Mouse (Mus musculus) gastrocnemius, postnatal 25 days (tissue): Measurements from ENCODE around the gene Fam169a. TPM values are rescaled to one million over a fixed set of nuclear protein-coding genes. Genes with fewer than 3 reads are reported as not detected.
A peak's percentile ranks its signal among the peaks of the same experiment; 100 is the strongest.
"Not testable (repeated sequence)": the region's sequence is repeated elsewhere in the genome, so short reads cannot be mapped to it uniquely, and the experiment has no call there.

Experiments used
- DNase-seq: peaks from one replicate; pipeline ENCODE4 v3.0.0; 2022
- total RNA-seq, 2 experiments: library from RNA; stranded (reverse); gene quantifications; 1 replicate in 1 of 2; 2 replicates in 1 of 2; pipeline ENCODE4 v1.2.3; 2021

Fam169a gene
- total RNA-seq, 2 experiments from 2014 or later, result not detected

DNA sequence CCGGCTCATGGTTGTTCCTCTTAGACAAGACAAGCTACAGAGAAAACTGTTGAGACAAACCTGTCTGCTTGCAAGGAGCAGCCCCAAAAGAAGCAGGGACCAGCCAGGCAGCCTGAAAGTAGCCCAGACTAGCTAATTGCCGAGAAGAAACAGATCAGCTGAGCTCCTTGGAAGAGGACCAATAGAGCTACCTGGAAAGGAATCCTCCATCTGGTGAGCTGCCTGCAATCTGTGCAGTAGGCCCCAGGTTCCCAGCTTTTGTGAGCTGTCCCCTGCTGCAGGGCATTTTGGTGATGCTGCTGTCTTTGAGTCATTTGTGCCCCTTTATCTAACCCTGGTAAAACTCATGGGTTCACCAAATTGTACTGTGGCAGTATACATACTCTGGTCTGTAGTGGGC is 13.1 kb downstream of the Fam169a start:
- no peak for DNase-seq

- DNase-seq, result no peak
These were observed 13.5 kb downstream of the Fam169a start for GRCm38 (mm10) chr13:97080615-97081014.

- no peak for DNase-seq
These were observed 15.3 kb downstream of the Fam169a start for GRCm38 (mm10) chr13:97082432-97082831.

DNA sequence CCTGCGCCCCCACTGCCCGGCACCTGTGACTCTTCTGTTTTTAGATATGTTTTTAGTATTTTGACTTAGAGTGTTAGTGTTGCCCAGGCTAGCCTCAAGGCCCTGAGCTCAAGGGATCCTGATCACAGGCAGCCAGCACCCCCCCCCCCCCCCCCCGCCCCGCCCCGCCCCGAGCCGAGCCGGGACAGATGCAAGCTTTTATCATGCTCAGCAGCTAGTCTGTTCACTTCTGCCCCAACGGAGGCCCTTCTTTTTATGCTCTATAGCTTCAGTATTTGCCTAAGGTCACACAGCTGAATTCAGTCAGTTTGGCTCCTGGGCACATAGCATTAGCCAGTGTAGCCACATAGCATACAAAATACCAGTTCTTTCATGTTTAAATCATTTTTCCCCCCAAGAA is 19.2 kb downstream of the Fam169a start:
- DNase-seq, result no peak

GRCm38 (mm10) chr13:97087421-97087820 is 20.3 kb downstream of the Fam169a start:
- DNase-seq, result no peak

DNA sequence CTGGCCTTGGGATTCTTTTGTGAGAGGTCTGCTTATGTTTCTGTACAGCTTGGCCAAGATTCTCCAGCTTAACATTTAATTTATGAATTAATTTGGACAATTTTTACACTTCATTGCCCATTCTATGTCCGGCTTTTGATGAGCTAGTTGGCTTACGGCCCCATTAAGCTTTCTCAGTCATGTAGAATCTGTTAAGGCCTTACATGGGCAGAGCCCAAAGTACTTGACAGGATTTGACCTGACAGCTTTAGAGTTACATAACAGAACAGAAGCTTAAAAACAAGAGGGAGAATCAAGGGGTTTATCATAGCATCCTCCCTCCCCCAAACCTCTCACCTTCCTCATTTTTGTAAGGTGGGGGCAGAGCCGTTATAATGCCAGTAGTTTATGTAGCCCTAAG is 21.1 kb downstream of the Fam169a start:
- no peak for DNase-seq

- no peak for DNase-seq
These were observed 28.6 kb downstream of the Fam169a start for GRCm38 (mm10) chr13:97095726-97096125.

- DNase-seq, result no peak
These were observed 32.2 kb downstream of the Fam169a start, which contains the start of gene Gm6169 for GRCm38 (mm10) chr13:97099187-97099852. Gene Gm6169 (minus strand): TSS chr13:97099237.

- DNase-seq, result no peak
These were observed 37.9 kb downstream of the Fam169a start for GRCm38 (mm10) chr13:97104996-97105395.

- DNase-seq, result not testable (repeated sequence)
These were observed 40.6 kb downstream of the Fam169a start for GRCm38 (mm10) chr13:97107721-97108120.

DNA sequence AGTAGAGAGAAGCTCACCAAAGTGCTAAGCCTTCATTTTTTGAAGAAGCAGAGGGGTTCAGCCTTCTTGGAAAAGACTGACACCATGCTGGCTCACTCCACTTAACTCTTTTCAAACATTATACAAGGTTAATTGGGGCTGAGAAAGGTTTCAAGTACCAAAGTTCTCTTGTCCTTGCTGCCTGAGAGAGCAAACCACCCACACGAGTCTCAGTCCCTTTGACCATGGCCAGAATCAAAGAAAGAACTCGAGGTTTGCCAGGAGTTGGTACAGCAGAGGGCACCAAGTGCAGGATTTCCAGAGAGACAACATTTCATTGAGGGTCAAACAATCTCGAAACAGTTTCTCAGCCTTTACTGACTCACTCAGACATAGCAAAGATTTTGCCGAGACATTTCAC is 42.0 kb downstream of the Fam169a start:
- DNase-seq, result no peak

- DNase-seq, result no peak
These were observed 54.3 kb downstream of the Fam169a start for GRCm38 (mm10) chr13:97121341-97121740.

DNA sequence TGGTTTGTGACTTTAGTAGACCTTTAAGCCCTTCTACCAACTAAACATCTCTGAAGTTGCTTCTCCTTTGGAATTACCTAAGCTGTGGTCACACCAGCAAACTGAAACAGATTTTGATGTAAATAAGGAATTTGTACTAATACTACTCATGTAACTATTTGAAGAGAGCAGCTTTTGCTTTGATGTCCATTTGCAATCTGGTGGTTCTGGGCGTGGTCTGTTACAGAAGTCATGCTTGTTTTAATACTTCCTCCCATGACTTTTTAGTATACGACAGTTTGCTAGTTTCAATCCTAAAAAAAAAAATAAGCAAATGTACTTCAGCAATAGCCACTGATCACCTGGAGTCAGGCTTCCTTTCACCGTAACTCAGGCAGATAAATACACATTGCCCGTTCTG is 62.6 kb downstream of the Fam169a start:
- not testable (repeated sequence) for DNase-seq

- not testable (repeated sequence) for DNase-seq
These were observed 63.3 kb downstream of the Fam169a start for GRCm38 (mm10) chr13:97130413-97130812.

GRCm38 (mm10) chr13:97137466-97138400 is 70.6 kb downstream of the Fam169a start, which contains the start of the genes Gfm2 and Nsa2:
Gene Gfm2 (plus strand): TSS chr13:97137937.
Gene Nsa2 (minus strand): TSS chr13:97137937.
- peak; percentile 86 for DNase-seq

DNA sequence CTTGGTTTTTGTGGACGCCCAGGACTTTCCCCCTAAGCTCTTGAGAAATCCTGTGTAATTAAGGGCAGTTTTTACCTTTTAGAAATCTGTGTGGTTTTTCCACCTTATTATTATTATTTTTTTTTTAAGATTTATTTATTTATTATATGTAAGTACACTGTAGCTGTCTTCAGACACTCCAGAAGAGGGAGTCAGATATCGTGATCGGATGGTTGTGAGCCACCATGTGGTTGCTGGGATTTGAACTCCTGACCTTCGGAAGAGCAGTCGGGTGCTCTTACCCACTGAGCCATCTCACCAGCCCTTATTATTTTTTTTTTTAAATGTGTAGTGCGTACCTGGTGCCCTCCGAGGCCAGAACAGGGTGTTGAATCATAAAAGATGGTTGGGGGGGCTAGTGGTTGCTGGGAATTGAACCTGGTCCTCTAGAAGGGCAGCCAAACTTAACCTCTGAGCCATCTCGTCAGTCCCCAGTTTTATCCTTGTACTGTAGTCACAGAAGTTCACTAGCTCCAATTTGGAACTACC is 71.4 kb downstream of the Fam169a start:
- not testable (repeated sequence) for DNase-seq

GRCm38 (mm10) chr13:97142321-97142720 is 75.2 kb downstream of the Fam169a start:
- DNase-seq, result no peak

DNA sequence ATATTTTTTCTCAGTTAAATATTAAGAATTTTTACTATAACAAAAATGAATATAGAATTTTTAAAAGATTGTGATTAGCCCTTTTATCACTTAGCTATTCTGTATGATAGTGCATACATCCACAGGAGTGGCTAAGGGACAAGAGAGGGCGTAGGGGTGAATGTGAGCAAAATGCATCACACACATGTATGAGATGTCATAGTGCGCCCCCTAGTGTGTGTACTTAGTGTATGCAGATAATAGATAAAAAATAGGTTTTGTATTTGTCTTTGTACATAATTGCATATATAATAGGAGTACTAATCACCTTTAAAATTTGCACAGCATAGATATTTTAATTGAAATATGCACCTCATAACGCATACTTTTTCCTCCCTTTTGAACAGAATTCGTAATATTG is 78.7 kb downstream of the Fam169a start:
- DNase-seq, result no peak

DNA sequence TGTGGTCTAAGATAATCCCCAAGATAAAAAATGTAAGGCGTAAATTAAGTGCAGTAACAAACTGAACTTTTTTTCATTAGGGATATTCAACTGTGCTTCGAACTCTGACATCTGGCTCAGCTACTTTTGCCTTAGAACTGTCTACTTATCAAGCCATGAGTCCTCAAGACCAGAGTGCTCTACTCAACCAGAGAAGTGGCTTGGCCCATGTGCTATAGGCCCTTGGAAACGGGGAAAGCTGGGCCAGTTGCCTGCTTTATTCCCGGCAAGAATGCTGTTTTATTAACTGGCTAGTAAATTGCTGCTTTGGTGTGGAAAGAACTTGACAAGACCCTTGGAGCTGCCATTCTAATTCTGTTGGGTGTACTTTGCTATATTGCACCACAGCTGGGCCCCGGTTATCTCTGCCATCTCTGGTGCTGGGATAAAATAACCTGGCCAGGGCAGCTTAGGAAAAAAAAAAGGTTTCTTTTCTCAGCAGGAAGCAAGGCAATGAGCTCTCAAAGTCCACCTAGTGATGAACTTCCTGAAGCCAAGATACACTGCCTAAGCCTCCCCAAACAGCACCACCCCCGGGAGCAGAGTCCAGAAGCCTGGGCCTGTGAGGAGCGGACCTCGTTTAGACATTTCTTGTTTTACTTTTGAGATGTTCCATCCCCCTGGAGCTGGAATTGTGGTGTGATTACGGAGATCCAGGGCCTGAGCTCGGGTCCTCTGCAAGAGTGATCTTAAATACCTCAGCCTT is 108.6 kb downstream of the Fam169a start:
- no peak for DNase-seq

DNA sequence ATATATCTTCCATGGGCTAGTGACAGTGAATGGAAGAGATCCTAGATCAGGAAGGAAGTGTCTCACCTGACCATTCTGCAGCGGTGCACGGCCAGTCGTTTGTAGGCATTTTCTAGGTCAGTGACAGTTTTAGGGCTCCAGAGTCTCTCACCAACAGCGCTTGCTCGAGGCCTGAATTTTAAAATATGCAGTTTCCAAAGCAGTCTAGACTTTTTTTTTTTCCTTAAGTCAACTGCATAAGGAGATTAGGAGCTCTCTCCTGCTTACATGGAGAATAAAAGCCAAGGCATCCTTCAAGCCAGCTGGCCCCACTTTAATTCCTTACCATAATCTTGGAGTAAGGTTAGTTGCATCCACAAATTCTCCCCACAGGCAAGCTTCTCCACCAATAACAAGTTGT is 109.6 kb downstream of the Fam169a start:
- DNase-seq, result no peak

GRCm38 (mm10) chr13:97178943-97179342 is 111.9 kb downstream of the Fam169a start:
- DNase-seq, result no peak
